Mouse (Mus musculus) myocyte (in vitro differentiated cells): ENCODE data around the gene Mtfr1l. TPM values are rescaled to one million over a fixed set of nuclear protein-coding genes. Genes with fewer than 3 reads are reported as not detected.
A peak's percentile ranks its signal among the peaks of the same experiment; 100 is the strongest.

Experiments used
- H3K27me3 ChIP-seq: one replicate; pipeline ENCODE4 v1.6.1; 2011; ENCODE audit not compliant: control insufficient read depth, insufficient read depth, insufficient read length
- H3K36me3 ChIP-seq: one replicate; pipeline ENCODE4 v1.6.1; 2011; ENCODE audit not compliant: control insufficient read depth, insufficient read depth
- H3K4me2 ChIP-seq: one replicate; pipeline ENCODE4 v1.6.1; 2011; ENCODE audit warnings: low read depth, control low read depth
- H3K4me3 ChIP-seq: one replicate; pipeline ENCODE4 v1.5.1; 2011; ENCODE audit warnings: mild to moderate bottlenecking, control low read depth, moderate library complexity
- H3K79me2 ChIP-seq: one replicate; pipeline ENCODE4 v1.6.1; 2011; ENCODE audit not compliant: control insufficient read depth, insufficient read depth
- H3ac ChIP-seq: one replicate; pipeline ENCODE4 v1.6.1; 2011; ENCODE audit not compliant: control insufficient read depth, insufficient read length
- CEBPB ChIP-seq: IDR thresholded peaks from 2 replicates; pipeline ENCODE4 v1.6.1; 2011; ENCODE audit warnings: mild to moderate bottlenecking, moderate library complexity; ENCODE audit not compliant: poor library complexity, insufficient read depth, severe bottlenecking
- MAX ChIP-seq: IDR thresholded peaks from one replicate; pipeline ENCODE4 v1.6.1; 2011; ENCODE audit warnings: low read depth, mild to moderate bottlenecking, control low read depth
- MYOD1 ChIP-seq, 3 experiments: IDR thresholded peaks; one replicate each; pipeline ENCODE4 v1.6.1; 2011; ENCODE audit warnings: control low read depth in 2 of 3, low read depth in 2 of 3, mild to moderate bottlenecking in 2 of 3, moderate library complexity in 1 of 3; ENCODE audit not compliant: insufficient read length in 2 of 3, control insufficient read depth in 1 of 3
- MYOG ChIP-seq, 3 experiments: IDR thresholded peaks; one replicate each; pipeline ENCODE4 v1.6.1; 2011; ENCODE audit warnings: control low read depth in 2 of 3, low read depth in 2 of 3, mild to moderate bottlenecking in 2 of 3; ENCODE audit not compliant: insufficient read length in 2 of 3, control insufficient read depth in 1 of 3, insufficient read depth in 1 of 3
- POLR2A ChIP-seq: IDR thresholded peaks from one replicate; pipeline ENCODE4 v1.6.1; 2011; ENCODE audit warnings: low read depth, mild to moderate bottlenecking, control low read depth, moderate library complexity; ENCODE audit not compliant: insufficient read length
- POLR2AphosphoS2 ChIP-seq: IDR thresholded peaks from one replicate; pipeline ENCODE4 v1.6.1; 2011; ENCODE audit warnings: low read depth, control low read depth; ENCODE audit not compliant: insufficient read length
- REST ChIP-seq: IDR thresholded peaks from one replicate; pipeline ENCODE4 v1.6.1; 2011; ENCODE audit warnings: mild to moderate bottlenecking, control low read depth, moderate library complexity; ENCODE audit not compliant: insufficient read depth, insufficient read length
- TCF12 ChIP-seq: IDR thresholded peaks from one replicate; pipeline ENCODE4 v1.6.1; 2011; ENCODE audit warnings: mild to moderate bottlenecking, control low read depth; ENCODE audit not compliant: poor library complexity, insufficient read depth, severe bottlenecking
- TCF3 ChIP-seq: IDR thresholded peaks from one replicate; pipeline ENCODE4 v1.6.1; 2011; ENCODE audit warnings: low read depth, control low read depth; ENCODE audit not compliant: insufficient read length
- USF1 ChIP-seq: IDR thresholded peaks from one replicate; pipeline ENCODE4 v1.6.1; 2011; ENCODE audit warnings: low read depth, mild to moderate bottlenecking, control low read depth, moderate library complexity
- polyA plus RNA-seq: library from polyadenylated mRNA; unstranded; fragments of >200 nt; fragmentation: generic; extraction: Trizol; gene quantifications from one replicate; pipeline ENCODE4 v1.2.1, GENCODE M21; 2012; ENCODE audit warnings: missing spikeins

Gene Mtfr1l
- polyA plus RNA-seq, 1 experiment = 92.0 TPM

- no peaks in the 10 kb centered on the region for H3K27me3 ChIP-seq
- TF ChIP-seq MYOG (IDR thresholded peaks at IDR 0.05; ENCODE audit: control insufficient read depth in 1 of 3, insufficient read depth in 1 of 3, insufficient read length in 2 of 3, low read depth in 2 of 3) (no peak), REST (no peak), MYOD1 (IDR thresholded peaks at IDR 0.05; ENCODE audit: control insufficient read depth in 1 of 3, insufficient read length in 2 of 3, low read depth in 2 of 3) (no peak), MAX (no peak), USF1 (no peak), POLR2AphosphoS2 (peak; percentile 12), TCF3 (no peak), POLR2A (peak; percentile 63)
- H3K4me2 ChIP-seq = peak within 1 kb of the TSS; percentile 80
- peak within 1 kb of the TSS; percentile 76 for H3ac ChIP-seq
- peak within 1 kb of the TSS; percentile 48 for H3K4me3 ChIP-seq
- H3K79me2 ChIP-seq = peaks cover 13% of the 10 kb centered on the region
- H3K36me3 ChIP-seq = no peaks in the 10 kb centered on the region
Measured at GRCm38 (mm10) chr4:134551494-134552316, 16.5 kb upstream of the Mtfr1l start, which contains the start of gene Selenon. Gene Selenon (minus strand): TSS chr4:134552166.

- no peaks in the 10 kb centered on the region for H3K27me3 ChIP-seq
- no peak overlapping the region for H3K4me3 ChIP-seq
- no peak overlapping the region for H3ac ChIP-seq
- H3K79me2 ChIP-seq = peaks cover 13% of the 10 kb centered on the region
- H3K4me2 ChIP-seq = no peak overlapping the region
- TF ChIP-seq POLR2AphosphoS2 (no peak), POLR2A (no peak), TCF3 (no peak), TCF12 (no peak), MYOG (IDR thresholded peaks at IDR 0.05; ENCODE audit: control insufficient read depth in 1 of 3, insufficient read depth in 1 of 3, insufficient read length in 2 of 3, low read depth in 2 of 3) (no peak), MYOD1 (IDR thresholded peaks at IDR 0.05; ENCODE audit: control insufficient read depth in 1 of 3, insufficient read length in 2 of 3, low read depth in 2 of 3) (no peak), REST (no peak)
- H3K36me3 ChIP-seq = no peaks in the 10 kb centered on the region
Measured at GRCm38 (mm10) chr4:134549899-134550298, 14.7 kb upstream of the Mtfr1l start.

- Histone ChIP-seq H3K4me2 (no peak overlapping the region), H3K4me3 (no peak overlapping the region), H3ac (no peak overlapping the region), H3K36me3 (no peaks in the 10 kb centered on the region), H3K79me2 (peaks cover 13% of the 10 kb centered on the region), H3K27me3 (no peaks in the 10 kb centered on the region)
- TF ChIP-seq MYOG (IDR thresholded peaks at IDR 0.05; ENCODE audit: control insufficient read depth in 1 of 3, insufficient read depth in 1 of 3, insufficient read length in 2 of 3, low read depth in 2 of 3) (no peak), POLR2AphosphoS2 (no peak)
Measured at GRCm38 (mm10) chr4:134548169-134548938, 13.2 kb upstream of the Mtfr1l start.

- H3ac ChIP-seq = no peak overlapping the region
- H3K4me3 ChIP-seq = no peak overlapping the region
- peaks cover 11% of the 10 kb centered on the region for H3K36me3 ChIP-seq
- no peak for TF ChIP-seq POLR2A
- H3K4me2 ChIP-seq = no peak overlapping the region
- no peaks in the 10 kb centered on the region for H3K27me3 ChIP-seq
- H3K79me2 ChIP-seq = peaks cover 13% of the 10 kb centered on the region
Measured at GRCm38 (mm10) chr4:134546814-134547705, 11.9 kb upstream of the Mtfr1l start.

GRCm38 (mm10) chr4:134543261-134543660 lies 8.1 kb upstream of the Mtfr1l start:
- TF ChIP-seq POLR2AphosphoS2 (no peak), MAX (no peak), CEBPB (no peak), TCF3 (no peak), REST (no peak), POLR2A (no peak), TCF12 (no peak)

More at GRCm38 (mm10) chr4:134543261-134543660, 8.1 kb upstream of the Mtfr1l start:
- Histone ChIP-seq H3K36me3 (peaks cover 11% of the 10 kb centered on the region), H3K27me3 (no peaks in the 10 kb centered on the region), H3K79me2 (no peaks in the 10 kb centered on the region), H3ac (no peak overlapping the region), H3K4me2 (no peak overlapping the region), H3K4me3 (no peak overlapping the region)
